Mouse (Mus musculus) E14TG2a.4 (cell line): ENCODE measurements around the gene Dph5.

ENCODE experiments used
- H3K27me3 ChIP-seq: 2 replicates; pipeline ENCODE4 v1.6.1; 2014; ENCODE audit warnings: low read length, control low read depth; ENCODE audit not compliant: insufficient read depth
- H3K36me3 ChIP-seq: 2 replicates; pipeline ENCODE4 v1.6.1; 2014; ENCODE audit warnings: low read length, control low read depth; ENCODE audit not compliant: insufficient read depth
- H3K4me1 ChIP-seq: replicated peaks from 2 replicates; pipeline ENCODE4 v1.6.1; 2014; ENCODE audit warnings: low read depth, low read length, control low read depth
- H3K4me3 ChIP-seq: replicated peaks from 2 replicates; pipeline ENCODE4 v1.5.1; 2014; ENCODE audit warnings: mild to moderate bottlenecking, low read length
- H3K9me3 ChIP-seq: 2 replicates; pipeline ENCODE4 v1.6.1; 2014; ENCODE audit warnings: low read length, control low read depth
- CTCF ChIP-seq: conservative IDR thresholded peaks from 2 replicates; pipeline ENCODE4 v1.5.1; 2014; ENCODE audit warnings: low read length
- NANOG ChIP-seq: IDR thresholded peaks from 2 replicates; pipeline ENCODE4 v1.6.1; 2014; ENCODE audit warnings: borderline replicate concordance, low read length, mixed read lengths
- POU5F1 ChIP-seq: IDR thresholded peaks from 2 replicates; pipeline ENCODE4 v1.6.1; 2014; ENCODE audit warnings: low read length, borderline replicate concordance

Gene Dph5

GRCm38 (mm10) chr3:115974228-115974627 lies 86.6 kb downstream of the Dph5 start:
- no peak overlapping the region for H3K4me3 ChIP-seq
- H3K27me3 ChIP-seq: no peaks in the 10 kb centered on the region
- peaks cover 71% of the 10 kb centered on the region for H3K36me3 ChIP-seq
- no peaks in the 10 kb centered on the region for H3K4me1 ChIP-seq
- no peak for TF ChIP-seq CTCF
- TF ChIP-seq NANOG: no peak
- TF ChIP-seq POU5F1: no peak
- H3K9me3 ChIP-seq: no peaks in the 10 kb centered on the region

DNA sequence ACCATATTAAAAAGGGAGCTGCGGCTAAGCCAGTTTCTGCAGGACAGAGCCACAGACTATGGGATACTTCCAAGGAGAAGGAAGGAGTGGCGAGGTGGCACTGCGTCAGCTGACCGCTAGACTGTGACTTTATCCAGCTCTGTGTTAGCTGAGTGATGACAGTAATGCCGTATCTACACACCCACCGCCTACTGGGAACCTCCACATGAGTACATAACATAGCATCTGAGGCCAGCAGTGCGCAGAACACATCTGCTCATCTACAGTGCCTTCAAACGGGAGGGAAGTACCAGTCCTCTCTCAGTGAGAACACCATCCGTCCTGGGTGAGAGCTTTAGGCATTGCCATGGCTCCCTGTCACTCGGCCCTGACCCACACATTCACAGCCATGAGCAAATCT lies 87.4 kb downstream of the Dph5 start:
- no peak for TF ChIP-seq NANOG
- TF ChIP-seq POU5F1: no peak
- no peak for TF ChIP-seq CTCF
- no peaks in the 10 kb centered on the region for H3K27me3 ChIP-seq
- no peaks in the 10 kb centered on the region for H3K4me1 ChIP-seq
- H3K4me3 ChIP-seq: no peak overlapping the region
- no peaks in the 10 kb centered on the region for H3K9me3 ChIP-seq
- peaks cover 74% of the 10 kb centered on the region for H3K36me3 ChIP-seq

DNA sequence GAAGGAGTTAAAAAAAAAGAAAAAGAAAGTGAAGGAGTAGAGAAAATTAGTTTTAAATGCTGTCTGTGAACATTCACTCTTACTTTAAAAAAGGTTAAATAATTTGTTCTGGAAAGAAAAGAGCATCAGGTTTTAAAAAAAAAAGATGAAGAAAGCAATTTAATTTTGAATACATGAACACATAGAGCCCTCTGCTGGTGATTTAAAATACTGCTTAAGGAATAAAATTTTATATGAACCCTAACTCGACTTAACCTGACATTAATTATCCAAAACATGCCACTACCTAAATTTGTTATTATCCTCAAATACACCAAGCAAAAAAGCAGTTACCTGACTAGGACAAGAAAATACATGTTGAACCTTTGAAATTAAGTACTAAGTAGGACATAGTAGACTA lies 91.4 kb downstream of the Dph5 start:
- TF ChIP-seq CTCF: peak; percentile 28
- no peak for TF ChIP-seq POU5F1
- Histone ChIP-seq H3K36me3 (peaks cover 69% of the 10 kb centered on the region), H3K4me1 (no peaks in the 10 kb centered on the region), H3K27me3 (no peaks in the 10 kb centered on the region), H3K9me3 (no peaks in the 10 kb centered on the region), H3K4me3 (no peak overlapping the region)

GRCm38 (mm10) chr3:115983217-115983616 lies 95.6 kb downstream of the Dph5 start:
- Histone ChIP-seq H3K4me1 (no peaks in the 10 kb centered on the region), H3K27me3 (no peaks in the 10 kb centered on the region), H3K4me3 (no peak overlapping the region), H3K36me3 (peaks cover 57% of the 10 kb centered on the region), H3K9me3 (no peaks in the 10 kb centered on the region)
- TF ChIP-seq CTCF: no peak
- no peak for TF ChIP-seq NANOG
- TF ChIP-seq POU5F1: no peak
